Mouse (Mus musculus) G1E (cell line): ENCODE data around the gene Tssk2. TPM values are rescaled to one million over a fixed set of nuclear protein-coding genes. Genes with fewer than 3 reads are reported as not detected.
A peak's percentile ranks its signal among the peaks of the same experiment; 100 is the strongest.

Experiments used
- ATAC-seq: 2 replicates; pipeline ENCODE4 v1.8.0; 2016; ENCODE audit warnings: mild to moderate bottlenecking; ENCODE audit not compliant: insufficient number of reproducible peaks, poor library complexity, low FRiP score, severe bottlenecking; ENCODE audit errors: extremely low read depth
- DNase-seq: peaks from one replicate; pipeline ENCODE4 v3.0.0; 2012; ENCODE audit warnings: low spot score
- H3K27me3 ChIP-seq: 2 replicates; pipeline ENCODE4 v1.6.1; 2012; ENCODE audit warnings: mild to moderate bottlenecking, low read length, inconsistent platforms; ENCODE audit not compliant: insufficient read depth
- H3K36me3 ChIP-seq: replicated peaks from 2 replicates; pipeline ENCODE3; 2012; ENCODE audit warnings: mild to moderate bottlenecking, inconsistent platforms
- H3K4me1 ChIP-seq: 2 replicates; pipeline ENCODE4 v1.6.1; 2012; ENCODE audit warnings: low read depth, low read length, inconsistent platforms, mixed read lengths; ENCODE audit not compliant: insufficient read depth
- H3K4me3 ChIP-seq: 2 replicates; pipeline ENCODE4 v1.5.1; 2012; ENCODE audit warnings: low read depth, mild to moderate bottlenecking, inconsistent platforms, low read length, moderate library complexity, mixed read lengths
- H3K9me3 ChIP-seq: replicated peaks from 2 replicates; pipeline ENCODE4 v1.6.1; 2012; ENCODE audit warnings: inconsistent platforms
- CTCF ChIP-seq: IDR thresholded peaks from 2 replicates; pipeline ENCODE4 v1.5.1; 2012; ENCODE audit warnings: low read depth, low read length, inconsistent platforms, mixed read lengths
- GATA1 ChIP-seq: IDR thresholded peaks from 2 replicates; pipeline ENCODE4 v1.6.1; 2012; ENCODE audit warnings: borderline replicate concordance, low read length, inconsistent platforms, mixed read lengths
- GATA2 ChIP-seq: IDR thresholded peaks from 2 replicates; pipeline ENCODE4 v1.6.1; 2012; ENCODE audit warnings: low read depth, low read length, inconsistent platforms, borderline replicate concordance
- POLR2AphosphoS5 ChIP-seq: IDR thresholded peaks from 2 replicates; pipeline ENCODE4 v1.6.1; 2012; ENCODE audit warnings: low read depth, low read length, inconsistent platforms; ENCODE audit not compliant: insufficient replicate concordance
- TAL1 ChIP-seq: conservative IDR thresholded peaks from 2 replicates; pipeline ENCODE4 v1.6.1; 2012; ENCODE audit warnings: low read depth, low read length, inconsistent platforms, mixed read lengths
- polyA plus RNA-seq: library from polyadenylated mRNA; stranded (reverse); fragments of >175 nt; gene quantifications from 2 replicates; pipeline ENCODE4 v1.2.3, GENCODE M21; 2012
- total RNA-seq, 2 experiments: library from RNA; stranded (forward) in 1 of 2; stranded (reverse) in 1 of 2; fragments of 200-1000 nt in 1 of 2; fragments of >200 nt in 1 of 2; fragmentation: Nextera tagmentation in 1 of 2; gene quantifications; 2 replicates each; pipeline ENCODE4 v1.2.3; 2014 to 2017

The Tssk2 gene
- total RNA-seq (2014; fragmentation: Nextera tagmentation) (not detected in 2 replicates), total RNA-seq (2017) (0.23 TPM in 1 of 2 replicates, not detected in the other), polyA plus RNA-seq (not detected in 2 replicates)

DNA sequence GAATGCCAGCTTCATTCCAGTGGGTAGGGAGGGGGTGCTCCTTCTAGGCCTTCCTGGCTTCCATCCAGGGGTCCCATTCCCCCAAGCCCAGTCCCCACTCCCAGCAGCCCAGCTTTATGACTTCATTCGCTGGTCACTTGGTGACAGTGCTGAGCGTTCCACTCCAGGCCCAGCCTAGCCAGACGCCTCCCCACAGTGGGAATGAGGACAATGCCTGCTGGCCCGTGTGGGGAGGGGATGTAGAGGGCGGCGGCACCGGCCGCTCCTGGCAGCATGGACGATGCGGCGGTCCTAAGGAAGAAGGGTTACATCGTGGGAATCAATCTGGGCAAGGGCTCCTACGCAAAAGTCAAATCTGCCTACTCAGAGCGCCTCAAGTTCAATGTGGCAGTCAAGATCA lies at the start of gene Tssk2, which contains the start of gene Dgcr2:
TSS of gene Tssk2 (plus strand) at position 176 of the 400 bp plus-strand sequence.
TSS of gene Dgcr2 (minus strand) at position 101 of the 400 bp plus-strand sequence.
- TF ChIP-seq POLR2AphosphoS5: no peak
- TF ChIP-seq GATA1: no peak
- H3K4me3 ChIP-seq: no peak within 1 kb of the TSS
- no peaks in the 10 kb centered on the region for H3K4me1 ChIP-seq
- DNase-seq (no peak), ATAC-seq (no peak)
- peaks cover 20% of the 10 kb centered on the region for H3K27me3 ChIP-seq
- no peaks in the 10 kb centered on the region for H3K9me3 ChIP-seq
- peaks cover 56% of the 10 kb centered on the region for H3K36me3 ChIP-seq

- Histone ChIP-seq H3K4me3 (no peak overlapping the region), H3K9me3 (no peaks in the 10 kb centered on the region), H3K4me1 (peaks cover 3% of the 10 kb centered on the region; the same call in 1 of the 2 replicates), H3K36me3 (peaks cover 95% of the 10 kb centered on the region), H3K27me3 (no peaks in the 10 kb centered on the region)
- peak; percentile 69 for TF ChIP-seq CTCF
- TF ChIP-seq POLR2AphosphoS5: no peak
- DNase-seq (no peak), ATAC-seq (no peak)
Measured at GRCm38 (mm10) chr16:17848928-17849327, 49.5 kb upstream of the Tssk2 start.

- DNase-seq (no peak), ATAC-seq (no peak)
- Histone ChIP-seq H3K4me1 (peaks cover 3% of the 10 kb centered on the region; the same call in 1 of the 2 replicates), H3K9me3 (no peaks in the 10 kb centered on the region), H3K36me3 (peaks cover 95% of the 10 kb centered on the region), H3K27me3 (no peaks in the 10 kb centered on the region), H3K4me3 (no peak overlapping the region)
- TF ChIP-seq POLR2AphosphoS5 (no peak), GATA1 (no peak), TAL1 (no peak), CTCF (no peak), GATA2 (no peak)
Measured at GRCm38 (mm10) chr16:17849486-17849885, 49.0 kb upstream of the Tssk2 start.

DNA sequence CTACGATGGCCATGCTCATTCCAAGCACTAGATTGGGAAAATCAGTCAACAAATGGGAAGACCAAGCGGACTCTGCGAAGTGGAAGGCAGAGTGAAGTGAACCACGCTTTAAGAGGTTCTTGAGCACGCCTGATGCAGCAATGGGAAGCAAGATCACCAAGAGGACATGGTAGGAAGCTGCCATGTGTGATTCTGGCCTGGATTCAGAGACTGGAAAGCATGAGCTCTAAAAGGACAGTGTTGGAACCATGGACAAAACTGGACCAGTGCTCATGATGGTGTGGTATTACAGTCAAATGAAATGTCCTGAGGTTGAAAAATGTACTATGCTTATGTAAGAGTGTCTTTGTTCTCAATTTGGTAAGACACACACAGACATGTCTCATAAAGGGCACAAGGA lies 47.1 kb upstream of the Tssk2 start:
- TF ChIP-seq POLR2AphosphoS5: no peak
- no peak for TF ChIP-seq GATA2
- no peak for TF ChIP-seq TAL1
- TF ChIP-seq CTCF: no peak
- no peak for TF ChIP-seq GATA1
- Histone ChIP-seq H3K36me3 (peaks cover 92% of the 10 kb centered on the region), H3K9me3 (no peaks in the 10 kb centered on the region)

GRCm38 (mm10) chr16:17851860-17852259 lies 46.6 kb upstream of the Tssk2 start:
- Histone ChIP-seq H3K4me1 (peaks cover 3% of the 10 kb centered on the region; the same call in 1 of the 2 replicates), H3K9me3 (no peaks in the 10 kb centered on the region), H3K27me3 (no peaks in the 10 kb centered on the region), H3K36me3 (peaks cover 92% of the 10 kb centered on the region), H3K4me3 (no peak overlapping the region)
- no peak for DNase-seq
- TF ChIP-seq CTCF: no peak
- no peak for TF ChIP-seq TAL1
- no peak for TF ChIP-seq GATA2
- TF ChIP-seq GATA1: no peak
- no peak for TF ChIP-seq POLR2AphosphoS5
- no peak for ATAC-seq

More for the DNA sequence above, 47.1 kb upstream of the Tssk2 start:
- no peak for ATAC-seq
- no peaks in the 10 kb centered on the region for H3K27me3 ChIP-seq
- DNase-seq: no peak
- H3K4me1 ChIP-seq: peaks cover 3% of the 10 kb centered on the region; the same call in 1 of the 2 replicates
- no peak overlapping the region for H3K4me3 ChIP-seq

DNA sequence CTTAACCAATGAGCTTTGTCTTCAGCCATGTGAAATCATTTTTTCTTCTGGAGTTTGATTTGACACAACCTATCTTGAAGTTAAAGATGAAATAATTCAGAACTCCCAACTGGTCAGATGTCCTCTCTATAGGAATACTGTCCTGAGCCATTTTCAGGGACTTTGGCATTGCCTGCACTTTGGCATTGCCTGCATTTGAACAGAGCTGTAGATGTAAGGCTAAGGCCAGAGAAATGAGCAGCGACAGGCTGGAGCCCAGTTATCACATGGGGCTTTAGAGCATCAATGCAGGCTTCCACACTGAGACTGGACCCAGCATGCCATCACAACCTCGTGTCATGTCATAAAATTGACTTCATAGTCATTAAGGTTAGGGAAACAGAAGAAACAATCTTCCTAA lies 45.2 kb upstream of the Tssk2 start:
- peaks cover 92% of the 10 kb centered on the region for H3K36me3 ChIP-seq
- ATAC-seq: no peak
- H3K9me3 ChIP-seq: no peaks in the 10 kb centered on the region
- H3K4me3 ChIP-seq: no peak overlapping the region
- H3K27me3 ChIP-seq: no peaks in the 10 kb centered on the region
- peaks cover 3% of the 10 kb centered on the region; the same call in 1 of the 2 replicates for H3K4me1 ChIP-seq
- no peak for TF ChIP-seq CTCF
- no peak for TF ChIP-seq GATA2
- no peak for TF ChIP-seq GATA1
- no peak for TF ChIP-seq POLR2AphosphoS5
- TF ChIP-seq TAL1: no peak
- DNase-seq: no peak
